Mouse (Mus musculus): ENCODE results near the gene Card14.

GRCm38 (mm10) chr11:119377326-119377725 lies 69.8 kb downstream of the Card14 start:
- TF ChIP-seq POLR2A (IDR thresholded peaks at IDR 0.05; ENCODE audit: control insufficient read depth, low read depth, low read length) (no peak), CTCF (IDR thresholded peaks at IDR 0.05; ENCODE audit: control insufficient read depth, insufficient read depth, insufficient replicate concordance, low read depth, low read length) (no peak)

All from testis, adult 2 months (tissue).